Mouse (Mus musculus): ENCODE data around the gene Iqsec3.

DNA sequence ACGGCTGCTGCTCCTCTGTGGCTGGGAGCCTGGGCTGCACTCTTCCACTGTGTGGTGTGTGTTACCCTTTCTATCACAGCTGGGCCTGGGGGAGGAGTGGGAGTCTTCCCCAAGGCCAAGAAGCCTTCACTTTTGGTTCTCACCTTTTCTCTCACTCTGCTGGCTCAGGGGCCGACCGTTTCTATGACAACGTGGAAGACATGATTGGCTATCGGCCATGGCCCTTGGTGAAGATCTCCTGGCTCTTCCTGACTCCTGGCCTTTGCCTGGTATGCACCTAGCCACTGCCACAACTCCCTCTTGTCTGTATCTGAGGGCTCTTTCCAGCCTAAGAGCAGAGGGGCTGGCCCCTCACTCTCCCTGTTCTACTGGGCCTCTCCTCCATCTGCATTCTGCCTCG, 110.4 kb downstream of the Iqsec3 start:
- TF ChIP-seq CTCF (IDR thresholded peaks at IDR 0.05; ENCODE audit: low read depth) = no peak
- TF ChIP-seq EP300 (optimal IDR thresholded peaks at IDR 0.05) = no peak

Measured in stomach, postnatal 0 days (tissue).